Mouse (Mus musculus) ES-Bruce4 (cell line): ENCODE data around the gene Rabepk. TPM values are rescaled to one million over a fixed set of nuclear protein-coding genes. Genes with fewer than 3 reads are reported as not detected.
"Not testable (repeated sequence)": the region's sequence is repeated elsewhere in the genome, so short reads cannot be mapped to it uniquely, and the experiment has no call there.

Experiments used
- H3K27ac ChIP-seq: 2 replicates; pipeline ENCODE4 v1.5.1; 2012; ENCODE audit warnings: low read length, inconsistent platforms; ENCODE audit not compliant: insufficient read depth
- H3K27me3 ChIP-seq: 2 replicates; pipeline ENCODE4 v1.6.1; 2012; ENCODE audit warnings: mild to moderate bottlenecking, low read length, inconsistent platforms; ENCODE audit not compliant: control insufficient read depth, poor library complexity, insufficient read depth, severe bottlenecking
- H3K36me3 ChIP-seq: 2 replicates; pipeline ENCODE4 v1.6.1; 2012; ENCODE audit warnings: inconsistent platforms, mild to moderate bottlenecking, low read length, moderate library complexity; ENCODE audit not compliant: control insufficient read depth, poor library complexity, insufficient read depth, severe bottlenecking
- H3K4me1 ChIP-seq: one replicate; pipeline ENCODE4 v1.8.1; 2011; ENCODE audit warnings: low read length; ENCODE audit not compliant: control insufficient read depth, insufficient read depth
- H3K4me3 ChIP-seq: 2 replicates; pipeline ENCODE4 v1.5.1; 2011; ENCODE audit warnings: low read depth, mild to moderate bottlenecking, low read length
- H3K9ac ChIP-seq: 2 replicates; pipeline ENCODE4 v1.6.1; 2012; ENCODE audit warnings: low read depth, mild to moderate bottlenecking, inconsistent platforms; ENCODE audit not compliant: poor library complexity, severe bottlenecking
- H3K9me3 ChIP-seq: replicated peaks from 2 replicates; pipeline ENCODE4 v1.6.1; 2012; ENCODE audit warnings: mild to moderate bottlenecking, low read length, inconsistent platforms; ENCODE audit not compliant: control insufficient read depth, poor library complexity, insufficient read depth, severe bottlenecking
- CTCF ChIP-seq: IDR thresholded peaks from one replicate; pipeline ENCODE4 v1.8.1; 2011; ENCODE audit warnings: low read depth, low read length
- EP300 ChIP-seq: IDR thresholded peaks from 2 replicates; pipeline ENCODE4 v1.6.1; 2011; ENCODE audit warnings: low read depth, low read length; ENCODE audit not compliant: insufficient read depth
- POLR2A ChIP-seq: IDR thresholded peaks from one replicate; pipeline ENCODE4 v1.8.1; 2011; ENCODE audit warnings: low read length; ENCODE audit not compliant: insufficient read depth
- polyA plus RNA-seq: library from polyadenylated mRNA; stranded (reverse); fragments of >200 nt; gene quantifications from 2 replicates; pipeline ENCODE4 v1.2.4, GENCODE M21; 2011; ENCODE audit warnings: low read depth; ENCODE audit not compliant: missing spikeins, insufficient read depth, insufficient read length

The Rabepk gene
- polyA plus RNA-seq, 1 experiment = 32.9 TPM

GRCm38 (mm10) chr2:34826460-34827231 lies 26.9 kb upstream of the Rabepk start:
- peak overlapping the region; percentile 91 for H3K9ac ChIP-seq
- H3K27me3 ChIP-seq = no peaks in the 10 kb centered on the region
- H3K27ac ChIP-seq = peak overlapping the region; percentile 39; the same call in 1 of the 2 replicates
- peaks cover 9% of the 10 kb centered on the region for H3K36me3 ChIP-seq
- H3K4me1 ChIP-seq = peaks cover 2% of the 10 kb centered on the region
- peaks cover 5% of the 10 kb centered on the region for H3K9me3 ChIP-seq
- no peak for TF ChIP-seq POLR2A
- TF ChIP-seq EP300 = no peak
- no peak for TF ChIP-seq CTCF
- H3K4me3 ChIP-seq = peak overlapping the region; percentile 97

- peak within 1 kb of the TSS; percentile 91 for H3K9ac ChIP-seq
- H3K27me3 ChIP-seq = no peaks in the 10 kb centered on the region
- H3K36me3 ChIP-seq = peaks cover 13% of the 10 kb centered on the region
- peaks cover 5% of the 10 kb centered on the region for H3K9me3 ChIP-seq
- peaks cover 2% of the 10 kb centered on the region for H3K4me1 ChIP-seq
- peak within 1 kb of the TSS; percentile 97 for H3K4me3 ChIP-seq
- peak; percentile 78 for TF ChIP-seq POLR2A
- TF ChIP-seq EP300 = no peak
- no peak for TF ChIP-seq CTCF
- peak within 1 kb of the TSS; percentile 39; the same call in 1 of the 2 replicates for H3K27ac ChIP-seq
These were observed 26.2 kb upstream of the Rabepk start, which contains the start of gene Fbxw2 for GRCm38 (mm10) chr2:34825827-34826459. TSS of gene Fbxw2 (minus strand) at chr2:34826311.

DNA sequence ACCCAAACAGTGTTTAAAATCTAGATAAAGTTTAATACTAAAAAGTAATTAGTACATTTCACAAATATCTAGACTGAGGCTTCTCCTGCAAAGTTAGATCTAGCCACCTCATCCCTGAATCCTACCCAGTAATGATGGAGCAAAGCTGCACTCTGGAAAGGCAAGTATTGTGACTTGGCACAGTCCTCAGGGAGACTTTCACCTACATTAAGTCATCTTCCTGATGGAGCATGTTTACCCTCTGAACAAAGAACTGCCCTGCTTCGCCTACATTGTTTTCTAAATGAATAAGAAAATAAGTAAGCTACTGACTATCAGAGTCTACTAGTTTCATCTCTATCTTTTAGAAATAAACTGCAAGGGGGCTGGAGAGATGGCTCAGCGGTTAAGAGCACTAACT lies 18.8 kb upstream of the Rabepk start:
- Histone ChIP-seq H3K4me3 (no peak overlapping the region), H3K36me3 (peaks cover 37% of the 10 kb centered on the region), H3K9ac (no peak overlapping the region), H3K27ac (no peak overlapping the region), H3K9me3 (no peaks in the 10 kb centered on the region), H3K27me3 (no peaks in the 10 kb centered on the region), H3K4me1 (no peaks in the 10 kb centered on the region)
- no peak for TF ChIP-seq EP300
- TF ChIP-seq POLR2A = no peak
- no peak for TF ChIP-seq CTCF

GRCm38 (mm10) chr2:34815893-34816292 lies 16.2 kb upstream of the Rabepk start:
- H3K4me1 ChIP-seq, H3K27me3 ChIP-seq, H3K4me3 ChIP-seq, H3K9me3 ChIP-seq, H3K9ac ChIP-seq: not testable (repeated sequence)
- H3K36me3 ChIP-seq = peaks cover 44% of the 10 kb centered on the region
- peak overlapping the region; percentile 82 for H3K27ac ChIP-seq

GRCm38 (mm10) chr2:34812706-34813105 lies 13.0 kb upstream of the Rabepk start:
- Histone ChIP-seq H3K4me1 (no peaks in the 10 kb centered on the region), H3K27ac (no peak overlapping the region), H3K36me3 (peaks cover 57% of the 10 kb centered on the region), H3K4me3 (no peak overlapping the region), H3K9ac (no peak overlapping the region), H3K9me3 (no peaks in the 10 kb centered on the region), H3K27me3 (no peaks in the 10 kb centered on the region)
- no peak for TF ChIP-seq EP300
- TF ChIP-seq POLR2A = no peak
- no peak for TF ChIP-seq CTCF

DNA sequence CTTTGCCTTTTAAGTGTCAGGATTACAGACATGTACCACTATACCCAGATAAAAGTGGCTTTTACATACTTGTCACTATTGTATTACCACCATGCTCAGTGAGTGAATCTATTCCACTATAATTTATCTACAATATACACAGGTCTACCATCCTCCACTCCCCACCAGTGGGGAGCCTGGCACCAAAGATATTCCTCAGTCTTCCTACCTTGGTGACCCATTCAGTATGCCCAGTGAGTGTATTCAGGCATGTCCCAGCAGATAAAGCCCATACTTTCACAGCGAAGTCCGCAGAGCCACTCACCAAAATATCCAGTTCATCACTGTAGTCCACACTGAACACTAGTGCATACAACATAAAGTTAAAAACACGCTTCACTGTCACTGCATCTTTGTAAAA lies 11.1 kb upstream of the Rabepk start:
- H3K9me3 ChIP-seq = no peaks in the 10 kb centered on the region
- H3K4me3 ChIP-seq = no peak overlapping the region
- H3K9ac ChIP-seq = no peak overlapping the region
- H3K27me3 ChIP-seq = no peaks in the 10 kb centered on the region
- TF ChIP-seq EP300 (no peak), CTCF (no peak), POLR2A (no peak)
- H3K36me3 ChIP-seq = peaks cover 61% of the 10 kb centered on the region
- no peak overlapping the region for H3K27ac ChIP-seq
- H3K4me1 ChIP-seq = no peaks in the 10 kb centered on the region
